Mouse (Mus musculus): ENCODE measurements around the gene Hpd.

GRCm38 (mm10) chr5:123192606-123193150 lies 10.2 kb upstream of the Hpd start:
- no peak for TF ChIP-seq EP300 (IDR thresholded peaks at IDR 0.05; ENCODE audit: low read length)
- TF ChIP-seq ZC3H11A (IDR thresholded peaks at IDR 0.05; ENCODE audit: low read depth, low read length) = no peak
- no peak for TF ChIP-seq CTCF (conservative IDR thresholded peaks at IDR 0.05 in 1 of 2, IDR thresholded peaks at IDR 0.05 in 1 of 2; ENCODE audit: low read depth in 2 of 2, low read length in 2 of 2)
- TF ChIP-seq NRF1 (IDR thresholded peaks at IDR 0.05; ENCODE audit: low read depth, low read length) = no peak
- no peak for TF ChIP-seq SMC3 (IDR thresholded peaks at IDR 0.05; ENCODE audit: low read depth, low read length)
- TF ChIP-seq POLR2A (IDR thresholded peaks at IDR 0.05; ENCODE audit: low read depth, low read length) = no peak
- TF ChIP-seq E2F4 (IDR thresholded peaks at IDR 0.05; ENCODE audit: insufficient replicate concordance, low read depth, low read length) = no peak
- TF ChIP-seq ZNF384 (IDR thresholded peaks at IDR 0.05; ENCODE audit: low read depth, low read length) = no peak
- TF ChIP-seq MXI1 (IDR thresholded peaks at IDR 0.05; ENCODE audit: low read depth, low read length) = no peak
- TF ChIP-seq MEF2A (IDR thresholded peaks at IDR 0.05; ENCODE audit: borderline replicate concordance, low read depth, low read length) = no peak
- TF ChIP-seq CHD2 (IDR thresholded peaks at IDR 0.05; ENCODE audit: low read length) = no peak
- TF ChIP-seq MAX (IDR thresholded peaks at IDR 0.05; ENCODE audit: low read length) = no peak
- TF ChIP-seq KAT2A (IDR thresholded peaks at IDR 0.05; ENCODE audit: insufficient replicate concordance, low read length) = no peak

Measured in CH12.LX (cell line).